Mouse (Mus musculus) limb, embryonic 11.5 days (tissue): Measurements from ENCODE around the gene Pde1a. TPM values are rescaled to one million over a fixed set of nuclear protein-coding genes. Genes with fewer than 3 reads are reported as not detected.

Source experiments
- ATAC-seq: fragments of 200-750 bp; cut with Nextera tagmentation; 2 replicates; pipeline ENCODE4 v1.8.0; 2017; ENCODE audit warnings: low read depth; ENCODE audit not compliant: insufficient number of reproducible peaks, low FRiP score, low TSS enrichment
- DNase-seq: peaks from one replicate; pipeline ENCODE4 v3.0.0-alpha.2; 2015; ENCODE audit warnings: low spot score
- H3K27ac ChIP-seq: fragments of 300-500 bp; sonication (generic); replicated peaks from 2 replicates; pipeline ENCODE4 v1.5.1; 2014; ENCODE audit warnings: low read depth, mild to moderate bottlenecking, low read length
- H3K27me3 ChIP-seq: fragments of 300-500 bp; sonication (generic); 2 replicates; pipeline ENCODE4 v1.6.1; 2014; ENCODE audit warnings: mild to moderate bottlenecking, low read length, mixed read lengths; ENCODE audit not compliant: control insufficient read depth, insufficient read depth
- H3K36me3 ChIP-seq: fragments of 300-500 bp; sonication (generic); 2 replicates; pipeline ENCODE4 v1.6.1; 2014; ENCODE audit warnings: mild to moderate bottlenecking, low read length, moderate library complexity, mixed read lengths; ENCODE audit not compliant: control insufficient read depth, insufficient read depth
- H3K4me1 ChIP-seq: fragments of 300-500 bp; sonication (generic); 2 replicates; pipeline ENCODE4 v1.6.1; 2014; ENCODE audit warnings: low read length, mixed read lengths; ENCODE audit not compliant: control insufficient read depth, insufficient read depth
- H3K4me2 ChIP-seq: fragments of 300-500 bp; sonication (generic); 2 replicates; pipeline ENCODE4 v1.6.1; 2014; ENCODE audit warnings: low read depth, mild to moderate bottlenecking, moderate library complexity; ENCODE audit not compliant: severe bottlenecking
- H3K4me3 ChIP-seq: fragments of 300-500 bp; sonication (generic); 2 replicates; pipeline ENCODE4 v1.5.1; 2014; ENCODE audit warnings: low read depth, low read length
- H3K9ac ChIP-seq: fragments of 300-500 bp; sonication (generic); 2 replicates; pipeline ENCODE4 v1.6.1; 2014; ENCODE audit warnings: mild to moderate bottlenecking, low read length
- H3K9me3 ChIP-seq: fragments of 300-500 bp; sonication (generic); 2 replicates; pipeline ENCODE4 v1.6.1; 2016; ENCODE audit warnings: low read length; ENCODE audit not compliant: control insufficient read depth
- WGBS: fragments of 180-500 bp; shearing (Covaris S2); extraction: QIAGEN DNeasy Blood & Tissue Kit; methylation state at CpG from one replicate; pipeline ENCODE4 v1.1.7; 2014; 5-methylcytosine and 5-hydroxymethylcytosine counted together
- polyA plus RNA-seq: library from polyadenylated mRNA; unstranded; fragments of >200 nt; fragmentation: Nextera tagmentation; extraction: Ambion mirVana; gene quantifications from 2 replicates; pipeline ENCODE4 v1.2.1, GENCODE M21; 2014

Gene Pde1a
- polyA plus RNA-seq, 1 experiment from 2014 or later: 0.68 TPM

DNA sequence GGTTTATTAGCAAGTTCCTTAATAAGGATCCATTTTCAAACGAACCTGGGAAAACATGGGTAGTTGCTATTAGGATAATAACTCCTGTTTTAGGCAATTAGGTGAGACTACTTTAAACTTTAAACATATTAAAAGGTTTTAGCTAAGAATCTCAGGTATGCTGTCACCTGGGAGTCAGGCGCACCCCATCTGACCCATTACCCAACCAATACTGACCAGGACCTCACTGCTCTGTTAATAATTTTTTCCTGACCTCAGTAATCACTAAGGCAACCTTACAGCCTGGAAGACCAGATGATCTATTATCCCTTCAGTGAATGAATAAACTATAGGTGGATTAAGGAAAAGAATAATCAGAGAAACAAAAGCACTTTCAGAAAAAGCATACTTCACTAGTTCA lies 100.2 kb downstream of the Pde1a start:
- DNase-seq: no peak
- 73% methylated on average over 2 of the region's 2 CpGs for WGBS
- Histone ChIP-seq H3K27ac (no peak overlapping the region), H3K27me3 (no peaks in the 10 kb centered on the region), H3K4me1 (no peaks in the 10 kb centered on the region), H3K4me2 (no peak overlapping the region), H3K9me3 (no peaks in the 10 kb centered on the region), H3K9ac (no peak overlapping the region), H3K4me3 (no peak overlapping the region), H3K36me3 (no peaks in the 10 kb centered on the region)
- ATAC-seq: no peak

DNA sequence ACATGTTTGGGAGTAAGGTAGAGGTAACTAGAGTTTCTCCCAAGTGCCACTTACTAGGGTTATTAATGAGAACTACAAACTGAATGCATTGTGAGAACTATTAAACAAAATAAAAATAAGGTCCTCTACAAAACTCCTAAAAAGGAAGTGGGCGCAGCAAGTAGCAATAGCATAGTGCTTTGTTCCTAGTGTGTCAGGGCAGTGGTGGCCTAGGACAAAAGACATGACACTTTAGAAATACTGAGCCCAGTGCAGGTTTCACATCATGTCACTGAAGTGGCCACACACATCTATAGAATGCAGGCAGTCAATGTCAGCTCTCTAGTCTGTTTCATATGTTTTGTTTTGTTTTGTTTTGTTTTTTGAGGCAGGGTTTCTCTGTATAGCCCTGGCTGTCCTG lies 103.2 kb downstream of the Pde1a start:
- H3K4me2 ChIP-seq: no peak overlapping the region
- ATAC-seq: no peak
- 94% methylated on average over 1 of the region's 1 CpGs for WGBS
- no peaks in the 10 kb centered on the region for H3K36me3 ChIP-seq
- H3K9ac ChIP-seq: no peak overlapping the region
- no peak overlapping the region for H3K4me3 ChIP-seq
- DNase-seq: no peak
- no peak overlapping the region for H3K27ac ChIP-seq
- no peaks in the 10 kb centered on the region for H3K4me1 ChIP-seq
- no peaks in the 10 kb centered on the region for H3K9me3 ChIP-seq
- H3K27me3 ChIP-seq: no peaks in the 10 kb centered on the region

DNA sequence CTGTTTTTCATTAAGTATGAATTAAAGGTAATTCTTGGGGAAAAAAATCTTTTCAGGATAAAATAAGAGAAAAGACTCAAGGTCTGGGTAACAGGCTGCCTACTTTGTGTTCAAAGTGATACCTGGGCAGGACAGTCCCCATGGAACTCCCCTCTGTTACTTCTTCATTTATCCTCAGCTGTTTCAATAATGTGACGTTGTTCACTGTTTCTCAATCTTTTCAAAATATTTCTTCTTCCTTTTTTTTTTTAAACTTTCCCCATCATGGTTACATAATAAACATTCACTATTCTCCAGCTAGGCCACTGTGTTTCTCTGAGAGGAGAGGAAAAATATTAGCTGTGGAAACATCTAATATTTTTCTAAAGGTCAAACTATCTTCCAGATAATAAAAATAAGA lies 103.7 kb downstream of the Pde1a start:
- H3K4me3 ChIP-seq: no peak overlapping the region
- H3K27ac ChIP-seq: no peak overlapping the region
- no peaks in the 10 kb centered on the region for H3K36me3 ChIP-seq
- ATAC-seq (no peak), DNase-seq (no peak)
- H3K27me3 ChIP-seq: no peaks in the 10 kb centered on the region
- no peaks in the 10 kb centered on the region for H3K4me1 ChIP-seq
- H3K9me3 ChIP-seq: no peaks in the 10 kb centered on the region
- 93% methylated on average over 1 of the region's 1 CpGs for WGBS
- no peak overlapping the region for H3K4me2 ChIP-seq
- H3K9ac ChIP-seq: no peak overlapping the region

DNA sequence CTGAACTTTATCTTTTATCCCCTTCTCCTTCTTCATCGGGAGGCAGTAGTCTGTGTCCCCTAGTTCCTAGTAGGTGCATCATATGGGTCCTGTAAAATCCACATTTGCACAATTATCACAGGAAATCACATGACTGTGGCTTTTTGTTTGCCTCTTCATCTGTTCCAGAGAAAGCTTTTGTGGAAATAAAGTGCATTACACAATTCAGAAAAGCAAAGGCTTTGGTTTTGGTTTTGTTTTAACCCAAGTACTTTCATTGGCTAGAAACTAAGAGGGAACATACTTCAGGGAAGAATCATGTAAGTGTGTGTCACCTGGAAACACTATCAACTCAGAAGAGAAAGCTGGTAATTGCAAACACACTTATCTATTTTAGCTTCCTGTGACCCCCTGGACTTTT lies 104.2 kb downstream of the Pde1a start:
- no peak overlapping the region for H3K4me2 ChIP-seq
- no peak overlapping the region for H3K9ac ChIP-seq
- no peaks in the 10 kb centered on the region for H3K4me1 ChIP-seq
- DNase-seq: no peak
- no peaks in the 10 kb centered on the region for H3K27me3 ChIP-seq
- no peak overlapping the region for H3K27ac ChIP-seq
- H3K36me3 ChIP-seq: no peaks in the 10 kb centered on the region
- no peak for ATAC-seq
- 85% methylated on average over 1 of the region's 1 CpGs for WGBS
- no peaks in the 10 kb centered on the region for H3K9me3 ChIP-seq
- H3K4me3 ChIP-seq: no peak overlapping the region

DNA sequence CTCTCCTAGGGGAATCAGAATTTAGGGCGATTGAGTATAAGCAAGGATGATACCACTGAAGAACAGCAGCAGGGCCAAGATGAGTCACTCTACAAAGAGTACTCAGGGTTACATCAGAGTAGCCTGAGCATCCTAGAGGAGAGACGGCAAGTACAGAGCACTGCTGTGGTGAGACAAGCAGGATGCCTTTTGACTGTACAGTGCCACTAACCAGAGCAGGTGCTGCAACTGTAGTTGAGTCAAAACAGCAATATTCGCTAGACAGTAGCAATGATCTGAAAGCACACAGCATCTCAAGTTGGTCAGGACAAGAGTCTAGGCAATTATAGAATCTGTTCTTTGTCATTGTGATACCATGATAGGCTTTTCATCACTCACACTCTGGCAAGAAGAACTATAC lies 115.1 kb downstream of the Pde1a start:
- ATAC-seq (no peak), DNase-seq (no peak)
- 85% methylated on average over 3 of the region's 3 CpGs for WGBS
- Histone ChIP-seq H3K9me3 (no peaks in the 10 kb centered on the region), H3K4me3 (no peak overlapping the region), H3K4me2 (no peak overlapping the region), H3K27me3 (no peaks in the 10 kb centered on the region), H3K27ac (no peak overlapping the region), H3K4me1 (no peaks in the 10 kb centered on the region), H3K36me3 (no peaks in the 10 kb centered on the region), H3K9ac (no peak overlapping the region)

DNA sequence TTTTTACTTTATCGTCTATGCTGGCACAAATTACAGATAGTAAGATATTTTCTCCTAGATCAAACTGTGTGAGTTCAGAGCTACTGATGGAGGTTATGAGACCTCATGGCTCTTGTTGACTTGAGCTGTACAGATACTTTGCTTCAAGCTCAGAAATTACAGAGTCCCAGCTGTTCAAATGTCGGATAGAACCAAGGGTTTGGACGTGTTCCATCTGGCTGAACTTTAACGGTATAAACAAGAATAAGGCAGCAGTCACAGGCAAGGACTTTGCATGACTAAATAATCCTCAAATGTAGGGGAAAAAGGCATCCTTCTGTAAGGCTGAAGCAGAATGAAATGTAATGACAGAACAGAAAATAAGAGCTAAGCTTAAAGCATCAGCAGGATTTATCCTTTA lies 116.2 kb downstream of the Pde1a start:
- Histone ChIP-seq H3K27ac (no peak overlapping the region), H3K9me3 (no peaks in the 10 kb centered on the region), H3K4me3 (no peak overlapping the region), H3K36me3 (no peaks in the 10 kb centered on the region), H3K4me2 (no peak overlapping the region), H3K27me3 (no peaks in the 10 kb centered on the region), H3K9ac (no peak overlapping the region), H3K4me1 (no peaks in the 10 kb centered on the region)
- ATAC-seq: no peak
- WGBS: 82% methylated on average over 4 of the region's 4 CpGs
- no peak for DNase-seq

DNA sequence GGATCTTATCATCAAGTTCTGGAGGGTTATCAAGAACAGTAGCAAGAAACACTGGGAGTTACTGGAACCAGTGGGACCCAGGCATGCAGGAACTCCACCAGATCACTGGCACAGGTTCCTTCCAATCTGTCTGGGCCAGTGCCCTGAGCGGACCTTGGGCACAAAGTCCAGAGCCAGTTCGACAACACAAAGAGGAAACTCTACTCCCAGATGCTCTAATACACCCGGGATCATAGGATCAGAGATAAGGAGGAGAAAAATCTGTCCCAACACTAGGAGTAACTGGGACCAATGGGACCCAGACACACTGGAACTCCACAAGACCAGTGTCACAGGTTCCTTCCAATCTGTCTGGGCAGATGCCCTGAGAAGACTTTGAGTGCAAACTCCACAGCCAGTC lies 130.1 kb downstream of the Pde1a start:
- no peak overlapping the region for H3K4me2 ChIP-seq
- no peaks in the 10 kb centered on the region for H3K9me3 ChIP-seq
- WGBS: 87% methylated on average over 3 of the region's 3 CpGs
- H3K9ac ChIP-seq: no peak overlapping the region
- no peak for DNase-seq
- no peak overlapping the region for H3K4me3 ChIP-seq
- H3K4me1 ChIP-seq: no peaks in the 10 kb centered on the region
- ATAC-seq: no peak
- H3K36me3 ChIP-seq: no peaks in the 10 kb centered on the region
- H3K27ac ChIP-seq: no peak overlapping the region
- no peaks in the 10 kb centered on the region for H3K27me3 ChIP-seq

DNA sequence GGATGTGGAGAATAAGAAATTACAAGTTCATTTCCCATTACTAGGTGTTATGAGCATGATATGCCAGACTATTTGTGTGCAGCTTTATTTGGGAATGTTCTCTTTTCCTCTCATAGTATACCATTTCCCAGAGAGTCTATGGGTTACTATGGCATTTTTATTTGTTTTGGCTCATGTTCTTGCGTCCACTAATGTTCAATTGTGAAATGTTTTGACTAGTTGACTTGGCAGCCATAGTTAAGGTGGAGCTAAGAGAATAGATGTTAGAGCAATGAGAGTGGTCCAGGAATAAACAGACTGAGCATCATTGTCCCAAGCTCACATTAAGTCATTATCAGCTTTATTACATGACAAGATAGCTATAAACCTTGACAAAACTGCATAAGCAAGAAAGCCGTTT lies 130.8 kb downstream of the Pde1a start:
- DNase-seq (no peak), ATAC-seq (no peak)
- Histone ChIP-seq H3K27me3 (no peaks in the 10 kb centered on the region), H3K4me2 (no peak overlapping the region), H3K4me3 (no peak overlapping the region), H3K9ac (no peak overlapping the region), H3K9me3 (no peaks in the 10 kb centered on the region), H3K27ac (no peak overlapping the region), H3K4me1 (no peaks in the 10 kb centered on the region), H3K36me3 (no peaks in the 10 kb centered on the region)
- WGBS: 80% methylated on average over 2 of the region's 2 CpGs

DNA sequence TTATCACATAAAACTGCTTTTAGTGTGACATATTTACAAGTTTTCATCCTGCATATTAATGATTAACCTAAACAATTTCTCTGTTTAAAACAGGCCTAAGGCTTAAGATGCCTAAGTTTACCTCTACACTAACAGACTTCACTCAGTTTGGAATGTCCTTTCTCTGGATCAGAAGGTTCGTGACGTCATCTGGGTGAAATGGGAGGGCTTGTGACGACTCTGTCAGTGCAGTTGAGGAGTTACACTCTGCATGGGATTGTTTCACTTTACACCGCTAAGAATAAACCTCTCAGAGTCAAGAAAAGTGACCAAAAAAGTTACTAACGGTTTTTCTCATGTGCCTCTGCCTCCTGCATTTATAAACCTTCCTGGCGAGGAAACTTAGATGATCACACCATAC lies 137.6 kb downstream of the Pde1a start:
- Histone ChIP-seq H3K9ac (no peak overlapping the region), H3K27ac (no peak overlapping the region), H3K9me3 (no peaks in the 10 kb centered on the region), H3K27me3 (no peaks in the 10 kb centered on the region), H3K4me2 (no peak overlapping the region), H3K36me3 (no peaks in the 10 kb centered on the region), H3K4me3 (no peak overlapping the region), H3K4me1 (no peaks in the 10 kb centered on the region)
- DNase-seq (no peak), ATAC-seq (no peak)
- 73% methylated on average over 6 of the region's 6 CpGs for WGBS
